Mouse (Mus musculus): Measurements from ENCODE around the gene Bcor. TPM values are rescaled to one million over a fixed set of nuclear protein-coding genes. Genes with fewer than 3 reads are reported as not detected.

The Bcor gene
- polyA plus RNA-seq, 1 experiment from 2014 or later: 15.0 TPM

- no peak for DNase-seq (ENCODE audit: low spot score)
- Histone ChIP-seq H3K27ac (replicated peaks; ENCODE audit: low read depth, low read length) (no peak overlapping the region), H3K36me3 (ENCODE audit: control insufficient read depth, insufficient read depth, low read length) (no peaks in the 10 kb centered on the region), H3K4me2 (ENCODE audit: low read depth, low read length) (peak overlapping the region; percentile 84; the same call in 1 of the 2 replicates), H3K4me3 (ENCODE audit: low read depth, low read length) (no peak overlapping the region), H3K9ac (ENCODE audit: low read depth, low read length) (no peak overlapping the region), H3K27me3 (replicated peaks; ENCODE audit: control insufficient read depth, insufficient read depth, low read length) (peaks cover 94% of the 10 kb centered on the region), H3K9me3 (ENCODE audit: control insufficient read depth, low read length) (no peaks in the 10 kb centered on the region), H3K4me1 (ENCODE audit: control insufficient read depth, insufficient read depth, low read length) (0 out of 2 replicates have a peak, but pooled peaks cover 2% of the 10 kb centered on the region)
- WGBS: 20% methylated on average over 5 of the region's 5 CpGs
- ATAC-seq (ENCODE audit: low read depth): no peak
Observed at GRCm38 (mm10) chrX:12082184-12082583, 78.0 kb downstream of the Bcor start.

- no peak for ATAC-seq (ENCODE audit: low read depth)
- Histone ChIP-seq H3K4me1 (ENCODE audit: control insufficient read depth, insufficient read depth, low read length) (0 out of 2 replicates have a peak, but pooled peaks cover 2% of the 10 kb centered on the region), H3K9me3 (ENCODE audit: control insufficient read depth, low read length) (no peaks in the 10 kb centered on the region), H3K36me3 (ENCODE audit: control insufficient read depth, insufficient read depth, low read length) (no peaks in the 10 kb centered on the region), H3K4me3 (ENCODE audit: low read depth, low read length) (peak overlapping the region; percentile 59; the same call in 1 of the 2 replicates), H3K9ac (ENCODE audit: low read depth, low read length) (peak overlapping the region; percentile 76), H3K27me3 (replicated peaks; ENCODE audit: control insufficient read depth, insufficient read depth, low read length) (peaks cover 94% of the 10 kb centered on the region), H3K27ac (replicated peaks; ENCODE audit: low read depth, low read length) (no peak overlapping the region), H3K4me2 (ENCODE audit: low read depth, low read length) (peak overlapping the region; percentile 84)
- no peak for DNase-seq (ENCODE audit: low spot score)
- WGBS: 10% methylated on average over 22 of the region's 22 CpGs
Observed at GRCm38 (mm10) chrX:12081741-12082155, 78.4 kb downstream of the Bcor start.

GRCm38 (mm10) chrX:12080904-12081740 lies 79.0 kb downstream of the Bcor start:
- Histone ChIP-seq H3K27ac (replicated peaks; ENCODE audit: low read depth, low read length) (peak overlapping the region; percentile 48; the same call in 1 of the 2 replicates), H3K36me3 (ENCODE audit: control insufficient read depth, insufficient read depth, low read length) (no peaks in the 10 kb centered on the region), H3K27me3 (replicated peaks; ENCODE audit: control insufficient read depth, insufficient read depth, low read length) (peaks cover 94% of the 10 kb centered on the region), H3K9me3 (ENCODE audit: control insufficient read depth, low read length) (no peaks in the 10 kb centered on the region), H3K4me1 (ENCODE audit: control insufficient read depth, insufficient read depth, low read length) (0 out of 2 replicates have a peak, but pooled peaks cover 2% of the 10 kb centered on the region), H3K4me2 (ENCODE audit: low read depth, low read length) (peak overlapping the region; percentile 84), H3K9ac (ENCODE audit: low read depth, low read length) (peak overlapping the region; percentile 76), H3K4me3 (ENCODE audit: low read depth, low read length) (peak overlapping the region; percentile 59)
- ATAC-seq (ENCODE audit: low read depth) (no peak), DNase-seq (ENCODE audit: low spot score) (no peak)
- 5% methylated on average over 25 of the region's 61 CpGs for WGBS

- peak overlapping the region; percentile 80 for H3K27ac ChIP-seq (replicated peaks; ENCODE audit: low read depth, low read length)
- 0 out of 2 replicates have a peak, but pooled peaks cover 2% of the 10 kb centered on the region for H3K4me1 ChIP-seq (ENCODE audit: control insufficient read depth, insufficient read depth, low read length)
- peak overlapping the region; percentile 59 for H3K4me3 ChIP-seq (ENCODE audit: low read depth, low read length)
- peak overlapping the region; percentile 84 for H3K4me2 ChIP-seq (ENCODE audit: low read depth, low read length)
- no peaks in the 10 kb centered on the region for H3K36me3 ChIP-seq (ENCODE audit: control insufficient read depth, insufficient read depth, low read length)
- ATAC-seq (ENCODE audit: low read depth) (peak; percentile 30), DNase-seq (ENCODE audit: low spot score) (peak; percentile 71)
- WGBS: 6% methylated on average over 7 of the region's 97 CpGs
- H3K27me3 ChIP-seq (replicated peaks; ENCODE audit: control insufficient read depth, insufficient read depth, low read length): peaks cover 91% of the 10 kb centered on the region
- no peaks in the 10 kb centered on the region for H3K9me3 ChIP-seq (ENCODE audit: control insufficient read depth, low read length)
- H3K9ac ChIP-seq (ENCODE audit: low read depth, low read length): peak overlapping the region; percentile 76
Observed at GRCm38 (mm10) chrX:12080095-12080903, 79.9 kb downstream of the Bcor start.

- DNase-seq (ENCODE audit: low spot score): no peak
- Histone ChIP-seq H3K4me3 (ENCODE audit: low read depth, low read length) (peak overlapping the region; percentile 59), H3K9ac (ENCODE audit: low read depth, low read length) (peak overlapping the region; percentile 76), H3K27ac (replicated peaks; ENCODE audit: low read depth, low read length) (peak overlapping the region; percentile 80), H3K27me3 (replicated peaks; ENCODE audit: control insufficient read depth, insufficient read depth, low read length) (peaks cover 84% of the 10 kb centered on the region), H3K9me3 (ENCODE audit: control insufficient read depth, low read length) (no peaks in the 10 kb centered on the region), H3K36me3 (ENCODE audit: control insufficient read depth, insufficient read depth, low read length) (no peaks in the 10 kb centered on the region), H3K4me1 (ENCODE audit: control insufficient read depth, insufficient read depth, low read length) (0 out of 2 replicates have a peak, but pooled peaks cover 2% of the 10 kb centered on the region), H3K4me2 (ENCODE audit: low read depth, low read length) (peak overlapping the region; percentile 84)
- peak; percentile 10 for ATAC-seq (ENCODE audit: low read depth)
- WGBS: 3% methylated on average over 9 of the region's 79 CpGs
Observed at GRCm38 (mm10) chrX:12079309-12080094, 80.7 kb downstream of the Bcor start.

- H3K4me2 ChIP-seq (ENCODE audit: low read depth, low read length): peak overlapping the region; percentile 84
Observed at GRCm38 (mm10) chrX:12079059-12079308, 81.2 kb downstream of the Bcor start.

GRCm38 (mm10) chrX:12078195-12079058 lies 81.7 kb downstream of the Bcor start:
- Histone ChIP-seq H3K36me3 (ENCODE audit: control insufficient read depth, insufficient read depth, low read length) (no peaks in the 10 kb centered on the region), H3K4me2 (ENCODE audit: low read depth, low read length) (peak overlapping the region; percentile 84), H3K27me3 (replicated peaks; ENCODE audit: control insufficient read depth, insufficient read depth, low read length) (peaks cover 77% of the 10 kb centered on the region), H3K27ac (replicated peaks; ENCODE audit: low read depth, low read length) (peak overlapping the region; percentile 80), H3K9me3 (ENCODE audit: control insufficient read depth, low read length) (no peaks in the 10 kb centered on the region), H3K4me1 (ENCODE audit: control insufficient read depth, insufficient read depth, low read length) (0 out of 2 replicates have a peak, but pooled peaks cover 2% of the 10 kb centered on the region), H3K4me3 (ENCODE audit: low read depth, low read length) (peak overlapping the region; percentile 59), H3K9ac (ENCODE audit: low read depth, low read length) (peak overlapping the region; percentile 76)
- 4% methylated on average over 54 of the region's 73 CpGs for WGBS
- ATAC-seq (ENCODE audit: low read depth) (no peak), DNase-seq (ENCODE audit: low spot score) (no peak)

More at GRCm38 (mm10) chrX:12079059-12079308, 81.2 kb downstream of the Bcor start:
- H3K27me3 ChIP-seq (replicated peaks; ENCODE audit: control insufficient read depth, insufficient read depth, low read length): peaks cover 80% of the 10 kb centered on the region
- ATAC-seq (ENCODE audit: low read depth) (no peak), DNase-seq (ENCODE audit: low spot score) (no peak)
- 4% methylated on average over 19 of the region's 27 CpGs for WGBS
- no peaks in the 10 kb centered on the region for H3K9me3 ChIP-seq (ENCODE audit: control insufficient read depth, low read length)
- H3K4me3 ChIP-seq (ENCODE audit: low read depth, low read length): peak overlapping the region; percentile 59
- peak overlapping the region; percentile 80 for H3K27ac ChIP-seq (replicated peaks; ENCODE audit: low read depth, low read length)
- H3K9ac ChIP-seq (ENCODE audit: low read depth, low read length): peak overlapping the region; percentile 76
- H3K36me3 ChIP-seq (ENCODE audit: control insufficient read depth, insufficient read depth, low read length): no peaks in the 10 kb centered on the region
- 0 out of 2 replicates have a peak, but pooled peaks cover 2% of the 10 kb centered on the region for H3K4me1 ChIP-seq (ENCODE audit: control insufficient read depth, insufficient read depth, low read length)
